Mouse (Mus musculus) limb, embryonic 14.5 days (tissue): ENCODE measurements around the gene Lif. TPM values are rescaled to one million over a fixed set of nuclear protein-coding genes. Genes with fewer than 3 reads are reported as not detected.

Experiments used
- ATAC-seq: fragments of 200-750 bp; cut with Nextera tagmentation; 2 replicates; pipeline ENCODE4 v1.8.0; 2017; ENCODE audit warnings: low read depth, moderate number of reproducible peaks, moderate TSS enrichment; ENCODE audit not compliant: low FRiP score
- DNase-seq: peaks from one replicate; pipeline ENCODE4 v3.0.0-alpha.2; 2015; ENCODE audit warnings: low spot score
- H3K27ac ChIP-seq: fragments of 300-500 bp; sonication (generic); replicated peaks from 2 replicates; pipeline ENCODE4 v1.5.1; 2014; ENCODE audit warnings: low read depth, mild to moderate bottlenecking, low read length, moderate library complexity, mixed read lengths
- H3K27me3 ChIP-seq: fragments of 300-500 bp; sonication (generic); 2 replicates; pipeline ENCODE4 v1.6.1; 2014; ENCODE audit warnings: low read length, mixed read lengths; ENCODE audit not compliant: control insufficient read depth, insufficient read depth
- H3K36me3 ChIP-seq: fragments of 300-500 bp; sonication (generic); 2 replicates; pipeline ENCODE4 v1.6.1; 2014; ENCODE audit warnings: mild to moderate bottlenecking, low read length, moderate library complexity, mixed read lengths; ENCODE audit not compliant: control insufficient read depth, insufficient read depth
- H3K4me1 ChIP-seq: fragments of 300-500 bp; sonication (generic); 2 replicates; pipeline ENCODE4 v1.6.1; 2014; ENCODE audit warnings: antibody characterized with exemption, low read length, mixed read lengths; ENCODE audit not compliant: control insufficient read depth, insufficient read depth
- H3K4me2 ChIP-seq: fragments of 300-500 bp; sonication (generic); replicated peaks from 2 replicates; pipeline ENCODE4 v1.6.1; 2014; ENCODE audit warnings: low read depth, mild to moderate bottlenecking, low read length, moderate library complexity; ENCODE audit not compliant: severe bottlenecking
- H3K4me3 ChIP-seq: fragments of 300-500 bp; sonication (generic); replicated peaks from 2 replicates; pipeline ENCODE4 v1.5.1; 2014; ENCODE audit warnings: low read length
- H3K9ac ChIP-seq: fragments of 300-500 bp; sonication (generic); 2 replicates; pipeline ENCODE4 v1.6.1; 2014; ENCODE audit warnings: mild to moderate bottlenecking, low read depth, low read length, moderate library complexity; ENCODE audit not compliant: severe bottlenecking
- H3K9me3 ChIP-seq: fragments of 300-500 bp; sonication (generic); 2 replicates; pipeline ENCODE4 v1.6.1; 2016; ENCODE audit warnings: low read length; ENCODE audit not compliant: control insufficient read depth
- POLR2A ChIP-seq: fragments of 200-500 bp; IDR thresholded peaks from 2 replicates; pipeline ENCODE4 v1.8.0; 2012; ENCODE audit warnings: inconsistent platforms, mild to moderate bottlenecking, moderate library complexity, borderline replicate concordance; ENCODE audit not compliant: insufficient read depth, insufficient read length; ENCODE audit errors: extremely low read depth
- WGBS: fragments of 180-500 bp; shearing (Covaris S2); extraction: QIAGEN DNeasy Blood & Tissue Kit; methylation state at CpG from one replicate; pipeline ENCODE4 v1.1.7; 2014; 5-methylcytosine and 5-hydroxymethylcytosine counted together
- polyA plus RNA-seq, 2 experiments: library from polyadenylated mRNA; depleted of rRNA in 1 of 2; stranded (reverse) in 1 of 2; unstranded in 1 of 2; fragments of >200 nt; fragmentation: Nextera tagmentation in 1 of 2; extraction: Ambion mirVana in 1 of 2; gene quantifications; 2 replicates each; pipeline versions ENCODE4 v1.2.1 to v1.2.3; 2012 to 2014

Lif gene
- polyA plus RNA-seq, 2 experiments, result 0.50 to 0.89 TPM

- no peak for ATAC-seq
- no peak overlapping the region for H3K4me3 ChIP-seq
- no peak overlapping the region for H3K9ac ChIP-seq
- H3K27me3 ChIP-seq, result no peaks in the 10 kb centered on the region
- 87% methylated on average over 6 of the region's 6 CpGs for WGBS
- no peaks in the 10 kb centered on the region for H3K9me3 ChIP-seq
- TF ChIP-seq POLR2A, result no peak
- peaks cover 5% of the 10 kb centered on the region; the same call in 1 of the 2 replicates for H3K4me1 ChIP-seq
- no peak overlapping the region for H3K27ac ChIP-seq
- no peak overlapping the region for H3K4me2 ChIP-seq
- no peak for DNase-seq
- no peaks in the 10 kb centered on the region for H3K36me3 ChIP-seq
Measured at GRCm38 (mm10) chr11:4292888-4293247, 35.5 kb downstream of the Lif start.

GRCm38 (mm10) chr11:4293481-4293880, 36.1 kb downstream of the Lif start:
- no peak for ATAC-seq

GRCm38 (mm10) chr11:4294047-4294446, 36.7 kb downstream of the Lif start:
- no peak overlapping the region for H3K4me2 ChIP-seq
- WGBS, result 81% methylated on average over 6 of the region's 6 CpGs
- peaks cover 8% of the 10 kb centered on the region for H3K4me1 ChIP-seq
- ATAC-seq, result no peak
- no peak for DNase-seq
- H3K27me3 ChIP-seq, result no peaks in the 10 kb centered on the region
- TF ChIP-seq POLR2A, result no peak
- no peak overlapping the region for H3K27ac ChIP-seq
- no peak overlapping the region for H3K9ac ChIP-seq
- no peak overlapping the region for H3K4me3 ChIP-seq
- no peaks in the 10 kb centered on the region for H3K36me3 ChIP-seq
- H3K9me3 ChIP-seq, result no peaks in the 10 kb centered on the region

More at GRCm38 (mm10) chr11:4293481-4293880, 36.1 kb downstream of the Lif start:
- H3K27me3 ChIP-seq, result no peaks in the 10 kb centered on the region
- no peak overlapping the region for H3K4me2 ChIP-seq
- H3K9ac ChIP-seq, result no peak overlapping the region
- no peak for DNase-seq
- H3K36me3 ChIP-seq, result no peaks in the 10 kb centered on the region
- no peaks in the 10 kb centered on the region for H3K9me3 ChIP-seq
- H3K4me1 ChIP-seq, result peaks cover 5% of the 10 kb centered on the region; the same call in 1 of the 2 replicates
- TF ChIP-seq POLR2A, result no peak
- 88% methylated on average over 4 of the region's 4 CpGs for WGBS
- no peak overlapping the region for H3K27ac ChIP-seq
- H3K4me3 ChIP-seq, result no peak overlapping the region

GRCm38 (mm10) chr11:4294495-4295351, 37.4 kb downstream of the Lif start:
- no peak overlapping the region for H3K27ac ChIP-seq
- TF ChIP-seq POLR2A, result no peak
- no peaks in the 10 kb centered on the region for H3K9me3 ChIP-seq
- peaks cover 15% of the 10 kb centered on the region for H3K4me1 ChIP-seq
- DNase-seq, result no peak
- WGBS, result 39% methylated on average over 14 of the region's 14 CpGs
- H3K9ac ChIP-seq, result no peak overlapping the region
- no peak overlapping the region for H3K4me2 ChIP-seq
- no peaks in the 10 kb centered on the region for H3K36me3 ChIP-seq
- H3K27me3 ChIP-seq, result no peaks in the 10 kb centered on the region
- ATAC-seq, result no peak
- no peak overlapping the region for H3K4me3 ChIP-seq

- TF ChIP-seq POLR2A, result no peak
- WGBS, result 66% methylated on average over 10 of the region's 10 CpGs
- Histone ChIP-seq H3K4me2 (no peak overlapping the region), H3K4me3 (no peak overlapping the region), H3K36me3 (no peaks in the 10 kb centered on the region), H3K9ac (no peak overlapping the region), H3K9me3 (no peaks in the 10 kb centered on the region), H3K27me3 (no peaks in the 10 kb centered on the region), H3K4me1 (peaks cover 18% of the 10 kb centered on the region), H3K27ac (no peak overlapping the region)
- DNase-seq, result no peak
- ATAC-seq, result no peak
Measured at GRCm38 (mm10) chr11:4296610-4297275, 39.4 kb downstream of the Lif start.
